ENCODE assay signal across 7 mouse cellular contexts in genomic region chr1:74294733-74295455, GRCm38 (mm10). TPM values are rescaled to one million over a fixed set of nuclear protein-coding genes. Genes with fewer than 3 reads are reported as not detected.
DNase-seq lines count a peak whose midpoint lies in the region; ATAC-seq and TF ChIP-seq lines count a peak whose summit lies in the region.

No protein-coding gene starts in this region.

- no peaks in the 10 kb centered on the region for H3K9me3 ChIP-seq in intestine, embryonic 16.5 days (ENCODE audit: control insufficient read depth, low read length)

- H3K27ac ChIP-seq in liver, adult 2 months (replicated peaks; ENCODE audit: insufficient read depth, low read depth, low read length), result peak overlapping the region; percentile 79
- peak overlapping the region; percentile 99 for H3K27ac ChIP-seq in intestine, embryonic 16.5 days (ENCODE audit: low read length)
- H3K27ac ChIP-seq in olfactory bulb, adult 2 months (ENCODE audit: insufficient read depth, low read depth, low read length), result peak overlapping the region; percentile 74

- no peak for DNase-seq in liver, adult 2 months (ENCODE audit: extremely low read depth, low read depth, low spot score)
- no peak for DNase-seq in liver
- peak; percentile 92 for DNase-seq in fat pad, adult 2 months (ENCODE audit: extremely low read depth, low read depth, low spot score)
- DNase-seq in left cerebral cortex, adult 11 months (ENCODE audit: low spot score), result no peak
- no peak for DNase-seq in lung, postnatal 14 days

- H3K27me3 ChIP-seq in liver, adult 2 months (ENCODE audit: control insufficient read depth, insufficient read depth, low read length), result no peaks in the 10 kb centered on the region
- H3K27me3 ChIP-seq in intestine, embryonic 16.5 days (replicated peaks; ENCODE audit: control insufficient read depth, insufficient read depth, low read length), result no peaks in the 10 kb centered on the region

- peak overlapping the region; percentile 71 for H3K4me2 ChIP-seq in intestine, embryonic 16.5 days (ENCODE audit: low read depth, low read length)

- H3K9ac ChIP-seq in liver, adult 2 months (ENCODE audit: low read depth, low read length), result no peak overlapping the region
- peak overlapping the region; percentile 65 for H3K9ac ChIP-seq in intestine, embryonic 16.5 days (ENCODE audit: low read depth, low read length)

- no peak for ATAC-seq in intestine, embryonic 16.5 days

- no peak for TF ChIP-seq CTCF in liver, adult 2 months (IDR thresholded peaks at IDR 0.05; ENCODE audit: low read depth, low read length)
- no peak for TF ChIP-seq CTCF in olfactory bulb, adult 2 months (IDR thresholded peaks at IDR 0.05; ENCODE audit: insufficient read depth, low read depth, low read length)

- H3K4me3 ChIP-seq in liver, adult 2 months (ENCODE audit: insufficient read depth, low read depth, low read length), result no peak overlapping the region
- peak overlapping the region; percentile 35 for H3K4me3 ChIP-seq in intestine, embryonic 16.5 days (ENCODE audit: low read length)
- H3K4me3 ChIP-seq in olfactory bulb, adult 2 months (ENCODE audit: insufficient read depth, low read depth, low read length), result no peak overlapping the region

- peaks cover 28% of the 10 kb centered on the region; the same call in 1 of the 2 replicates for H3K79me2 ChIP-seq in liver, adult 2 months (ENCODE audit: control insufficient read depth, insufficient read depth, low read length)

- H3K4me1 ChIP-seq in liver, adult 2 months (ENCODE audit: control insufficient read depth, insufficient read depth, low read length), result peaks cover 17% of the 10 kb centered on the region
- H3K4me1 ChIP-seq in intestine, embryonic 16.5 days (ENCODE audit: control insufficient read depth, insufficient read depth, low read length), result peaks cover 66% of the 10 kb centered on the region
- H3K4me1 ChIP-seq in olfactory bulb, adult 2 months (ENCODE audit: control insufficient read depth, insufficient read depth, low read length), result peaks cover 57% of the 10 kb centered on the region

- no peak for TF ChIP-seq POLR2A in liver, adult 2 months (IDR thresholded peaks at IDR 0.05; ENCODE audit: extremely low read depth, insufficient read depth, low read length)
- no peak for TF ChIP-seq POLR2A in olfactory bulb, adult 2 months (IDR thresholded peaks at IDR 0.05; ENCODE audit: insufficient read depth, low read depth, low read length)

- WGBS in liver, adult 2 months, result 78% methylated on average over 6 of the region's 6 CpGs
- WGBS in intestine, embryonic 16.5 days, result 77% methylated on average over 6 of the region's 6 CpGs
- whole genome bisulfite sequencing in olfactory bulb, adult 2 months, result 94% methylated on average over 6 of the region's 6 CpGs

- peaks cover 13% of the 10 kb centered on the region; the same call in 1 of the 2 replicates for H3K36me3 ChIP-seq in liver, adult 2 months (ENCODE audit: control insufficient read depth, insufficient read depth, low read length)
- 0 out of 2 replicates have a peak, but pooled peaks cover 3% of the 10 kb centered on the region for H3K36me3 ChIP-seq in intestine, embryonic 16.5 days (ENCODE audit: control insufficient read depth, insufficient read depth, low read length)

RNA-seq across cellular contexts. Expression of gene Pnkd, which starts 10.2 kb away (rescaled TPM):
- total RNA-seq in liver, adult 2 months (2014; rRNA removed), result 28.0 and 34.4 TPM in 2 replicates
- 130 and 138 TPM in 2 replicates for polyA plus RNA-seq in liver, adult 2 months (2012; rRNA removed)
- polyA plus RNA-seq in intestine, embryonic 16.5 days (2015; fragmentation: Nextera tagmentation; extraction: Ambion mirVana), result 139 and 148 TPM in 2 replicates
- not detected in 2 replicates for polyA plus RNA-seq in olfactory bulb, adult 2 months (2012; ENCODE audit: insufficient read depth, insufficient read length, low replicate concordance, missing spikeins)

RNA-seq across cellular contexts. Expression of gene Aamp, which starts 10.4 kb away (rescaled TPM):
- 112 and 115 TPM in 2 replicates for total RNA-seq in liver, adult 2 months (2014; rRNA removed)
- 156 TPM in 2 replicates for polyA plus RNA-seq in liver, adult 2 months (2012; rRNA removed)
- 246 and 256 TPM in 2 replicates for polyA plus RNA-seq in intestine, embryonic 16.5 days (2015; fragmentation: Nextera tagmentation; extraction: Ambion mirVana)
- not detected in 2 replicates for polyA plus RNA-seq in olfactory bulb, adult 2 months (2012; ENCODE audit: insufficient read depth, insufficient read length, low replicate concordance, missing spikeins)

RNA-seq across cellular contexts. Expression of gene Tmbim1, which starts 10.5 kb away (rescaled TPM):
- total RNA-seq in liver, adult 2 months (2014; rRNA removed), result 26.1 and 31.5 TPM in 2 replicates
- polyA plus RNA-seq in liver, adult 2 months (2012; rRNA removed), result 89.8 and 101 TPM in 2 replicates
- 77.3 and 79.8 TPM in 2 replicates for polyA plus RNA-seq in intestine, embryonic 16.5 days (2015; fragmentation: Nextera tagmentation; extraction: Ambion mirVana)
- 36.6 TPM in 1 of 2 replicates, not detected in the other for polyA plus RNA-seq in olfactory bulb, adult 2 months (2012; ENCODE audit: insufficient read depth, insufficient read length, low replicate concordance, missing spikeins)

RNA-seq across cellular contexts. Expression of gene Gpbar1, which starts 16.5 kb away (rescaled TPM):
- total RNA-seq in liver, adult 2 months (2014; rRNA removed), result not detected in 2 replicates
- polyA plus RNA-seq in liver, adult 2 months (2012; rRNA removed), result 0.11 and 0.20 TPM in 2 replicates
- 2.6 and 2.7 TPM in 2 replicates for polyA plus RNA-seq in intestine, embryonic 16.5 days (2015; fragmentation: Nextera tagmentation; extraction: Ambion mirVana)
- polyA plus RNA-seq in olfactory bulb, adult 2 months (2012; ENCODE audit: insufficient read depth, insufficient read length, low replicate concordance, missing spikeins), result not detected in 2 replicates

RNA-seq across cellular contexts. Expression of gene Arpc2, which starts 59.0 kb away (rescaled TPM):
- 83.4 and 96.3 TPM in 2 replicates for total RNA-seq in liver, adult 2 months (2014; rRNA removed)
- polyA plus RNA-seq in liver, adult 2 months (2012; rRNA removed), result 59.2 and 70.5 TPM in 2 replicates
- 556 and 575 TPM in 2 replicates for polyA plus RNA-seq in intestine, embryonic 16.5 days (2015; fragmentation: Nextera tagmentation; extraction: Ambion mirVana)
- not detected in 2 replicates for polyA plus RNA-seq in olfactory bulb, adult 2 months (2012; ENCODE audit: insufficient read depth, insufficient read length, low replicate concordance, missing spikeins)
